Mouse (Mus musculus) ES-Bruce4 (cell line): ENCODE results near the gene Gm28051.

ENCODE experiments used
- CTCF ChIP-seq: IDR thresholded peaks from one replicate; pipeline ENCODE4 v1.8.1; 2011; ENCODE audit warnings: low read depth, low read length
- POLR2A ChIP-seq: IDR thresholded peaks from one replicate; pipeline ENCODE4 v1.8.1; 2011; ENCODE audit warnings: low read length; ENCODE audit not compliant: insufficient read depth

GRCm38 (mm10) chr12:102725146-102725545 is 32.4 kb downstream of the Gm28051 start:
- no peak for TF ChIP-seq CTCF
- TF ChIP-seq POLR2A = no peak
